Mouse (Mus musculus): ENCODE data around the gene Selenok. TPM values are rescaled to one million over a fixed set of nuclear protein-coding genes. Genes with fewer than 3 reads are reported as not detected.

The Selenok gene
- polyA plus RNA-seq, 1 experiment from 2014 or later: 133 TPM

DNA sequence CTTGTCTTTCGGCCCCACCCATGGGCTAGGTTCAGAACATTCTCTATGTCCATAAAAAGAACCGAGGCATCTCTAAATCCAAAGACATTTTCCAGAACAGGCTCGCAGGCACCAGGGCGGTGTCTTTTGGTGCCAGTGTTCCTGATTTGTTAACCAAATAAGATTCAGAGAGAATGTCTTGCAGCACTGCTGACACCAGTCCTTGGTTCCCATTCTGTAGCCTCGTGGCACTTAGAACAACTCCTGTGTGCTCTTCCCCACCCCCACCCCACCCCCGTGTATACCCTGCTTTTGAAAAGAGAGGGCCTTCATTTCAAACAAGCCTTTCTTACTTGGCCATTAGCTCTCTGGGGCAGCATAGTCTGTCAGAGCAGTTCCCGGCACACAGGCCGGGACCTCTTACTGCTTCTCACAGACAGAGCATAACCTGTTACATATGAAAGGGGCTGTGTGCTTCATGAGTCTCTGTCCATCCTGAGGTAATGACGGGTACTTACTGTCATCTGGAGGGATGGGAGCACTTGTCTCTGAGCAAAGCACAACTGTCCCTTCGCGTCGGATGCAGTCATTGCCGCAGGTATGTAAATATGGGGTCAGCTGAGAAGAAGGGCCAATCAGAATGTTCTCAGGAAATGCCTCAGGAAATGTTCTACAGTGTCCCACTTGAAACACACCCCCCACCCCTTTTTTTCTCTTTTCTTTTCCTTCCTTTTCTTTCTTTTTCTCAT, 30.8 kb downstream of the Selenok start:
- Histone ChIP-seq H3K36me3 (peaks cover 31% of the 10 kb centered on the region), H3K4me3 (no peak overlapping the region), H3K4me1 (peaks cover 11% of the 10 kb centered on the region; the same call in 1 of the 2 replicates), H3K27ac (no peak overlapping the region), H3K9me3 (replicated peaks) (no peaks in the 10 kb centered on the region), H3K4me2 (no peak overlapping the region), H3K27me3 (replicated peaks) (no peaks in the 10 kb centered on the region), H3K9ac (no peak overlapping the region)
- ATAC-seq: no peak
- 72% methylated on average over 13 of the region's 13 CpGs for WGBS (ENCODE audit: insufficient replicate concordance)

GRCm38 (mm10) chr14:29999475-29999811, 31.3 kb downstream of the Selenok start:
- no peak overlapping the region for H3K27ac ChIP-seq
- H3K9ac ChIP-seq: no peak overlapping the region
- 57% methylated on average over 3 of the region's 3 CpGs for WGBS (ENCODE audit: insufficient replicate concordance)
- H3K27me3 ChIP-seq (replicated peaks): no peaks in the 10 kb centered on the region
- H3K4me2 ChIP-seq: no peak overlapping the region
- H3K4me3 ChIP-seq: no peak overlapping the region
- H3K9me3 ChIP-seq (replicated peaks): no peaks in the 10 kb centered on the region
- no peak for ATAC-seq
- peaks cover 11% of the 10 kb centered on the region; the same call in 1 of the 2 replicates for H3K4me1 ChIP-seq
- peaks cover 26% of the 10 kb centered on the region for H3K36me3 ChIP-seq

DNA sequence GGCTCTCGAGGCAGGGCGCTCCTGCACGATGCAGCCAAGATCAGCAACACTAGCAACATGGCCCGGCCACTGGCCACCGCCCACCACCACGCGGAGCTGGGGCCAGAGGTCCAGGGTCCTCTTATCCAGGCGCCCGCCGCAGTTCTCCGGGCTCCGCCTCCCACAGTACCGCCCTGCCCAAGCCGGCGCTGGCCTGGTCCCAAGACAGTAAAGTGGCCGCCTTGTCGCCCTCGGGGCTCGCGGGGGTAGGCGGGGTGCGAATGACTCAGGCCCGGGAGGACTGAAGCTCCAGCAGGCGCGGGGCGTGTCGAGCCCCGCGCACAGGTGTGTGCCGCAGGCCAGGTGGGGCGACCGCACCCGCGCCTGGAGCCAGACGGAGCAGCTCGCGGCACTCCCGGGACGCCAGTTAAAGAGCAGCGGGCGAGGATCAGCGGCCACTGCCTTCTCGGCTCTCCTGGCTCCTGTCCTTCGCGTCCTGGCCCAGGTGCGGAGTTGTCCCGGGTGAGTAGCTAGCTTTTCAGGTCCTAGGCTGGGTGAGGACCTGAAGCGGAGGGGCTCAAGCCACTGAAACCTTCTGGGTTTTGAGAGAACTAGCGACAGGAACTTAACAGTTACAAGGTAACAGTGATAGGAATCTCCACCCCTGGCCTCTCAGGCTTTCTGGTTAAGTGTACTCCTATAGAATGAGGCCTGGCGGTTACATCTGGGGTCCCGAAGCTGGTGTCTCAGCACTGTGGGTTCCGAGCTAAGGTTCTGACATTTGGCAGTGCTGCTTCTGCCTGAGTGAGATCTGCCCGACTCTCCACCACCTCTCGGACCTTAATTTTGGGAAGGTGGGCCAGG, 40.8 kb downstream of the Selenok start, which contains the start of the genes Il17rb and Chdh:
Gene Il17rb (minus strand): TSS at position 164 of the 843 bp plus-strand sequence.
Gene Chdh (plus strand): TSS at position 291 of the 843 bp plus-strand sequence.
- ATAC-seq: peak; percentile 59
- Histone ChIP-seq H3K36me3 (no peaks in the 10 kb centered on the region), H3K4me2 (peak within 1 kb of the TSS; percentile 54), H3K27ac (no peak within 1 kb of the TSS), H3K9me3 (replicated peaks) (no peaks in the 10 kb centered on the region), H3K9ac (no peak within 1 kb of the TSS), H3K4me3 (peak within 1 kb of the TSS; percentile 32), H3K27me3 (replicated peaks) (peaks cover 44% of the 10 kb centered on the region), H3K4me1 (0 out of 2 replicates have a peak, but pooled peaks cover 5% of the 10 kb centered on the region)
- WGBS (ENCODE audit: insufficient replicate concordance): 8% methylated on average over 54 of the region's 54 CpGs

DNA sequence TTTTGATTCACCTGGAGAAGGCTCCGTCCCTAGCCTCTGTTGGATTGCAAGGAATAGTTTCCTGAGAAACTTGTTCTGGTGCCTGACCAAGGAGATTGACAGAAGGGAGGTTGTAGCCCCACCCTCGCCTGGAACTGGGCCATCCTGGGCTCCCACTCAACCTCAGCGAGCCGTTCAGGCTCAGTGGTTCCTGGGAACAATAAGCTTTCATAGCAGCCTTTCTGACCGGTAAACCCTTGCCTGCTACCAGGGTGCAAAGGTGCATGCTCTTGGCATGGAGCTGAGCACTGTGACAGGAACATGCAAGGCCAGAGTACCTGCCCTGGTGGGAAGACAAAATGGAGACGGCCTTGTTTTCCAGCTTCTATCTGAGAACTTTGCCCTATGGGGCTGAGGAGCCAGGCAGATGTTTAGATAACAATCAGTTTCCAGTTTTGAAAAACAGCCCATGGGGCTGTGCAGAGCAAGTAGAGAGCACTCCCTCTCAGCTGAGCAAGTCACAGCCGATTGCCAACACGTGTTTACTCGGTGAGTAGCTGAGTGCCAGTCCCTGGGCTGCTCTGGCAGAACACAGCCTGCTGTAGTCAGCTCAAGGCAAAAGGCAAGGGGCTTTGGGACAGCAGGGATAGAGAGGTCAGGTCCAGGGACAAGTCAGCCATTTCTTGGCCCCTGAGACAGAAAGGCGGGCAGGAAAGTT, 41.9 kb downstream of the Selenok start:
- 64% methylated on average over 10 of the region's 10 CpGs for WGBS (ENCODE audit: insufficient replicate concordance)
- 0 out of 2 replicates have a peak, but pooled peaks cover 5% of the 10 kb centered on the region for H3K4me1 ChIP-seq
- no peak for ATAC-seq
- no peak overlapping the region for H3K4me2 ChIP-seq
- no peak overlapping the region for H3K27ac ChIP-seq
- H3K36me3 ChIP-seq: no peaks in the 10 kb centered on the region
- H3K9me3 ChIP-seq (replicated peaks): no peaks in the 10 kb centered on the region
- no peak overlapping the region for H3K9ac ChIP-seq
- H3K4me3 ChIP-seq: no peak overlapping the region
- peaks cover 44% of the 10 kb centered on the region for H3K27me3 ChIP-seq (replicated peaks)

GRCm38 (mm10) chr14:30011886-30012560, 43.9 kb downstream of the Selenok start:
- Histone ChIP-seq H3K9me3 (replicated peaks) (no peaks in the 10 kb centered on the region), H3K27me3 (replicated peaks) (peaks cover 44% of the 10 kb centered on the region), H3K4me1 (0 out of 2 replicates have a peak, but pooled peaks cover 5% of the 10 kb centered on the region), H3K27ac (no peak overlapping the region), H3K9ac (no peak overlapping the region), H3K4me2 (no peak overlapping the region), H3K36me3 (no peaks in the 10 kb centered on the region), H3K4me3 (no peak overlapping the region)
- no peak for ATAC-seq
- 69% methylated on average over 10 of the region's 10 CpGs for WGBS (ENCODE audit: insufficient replicate concordance)

DNA sequence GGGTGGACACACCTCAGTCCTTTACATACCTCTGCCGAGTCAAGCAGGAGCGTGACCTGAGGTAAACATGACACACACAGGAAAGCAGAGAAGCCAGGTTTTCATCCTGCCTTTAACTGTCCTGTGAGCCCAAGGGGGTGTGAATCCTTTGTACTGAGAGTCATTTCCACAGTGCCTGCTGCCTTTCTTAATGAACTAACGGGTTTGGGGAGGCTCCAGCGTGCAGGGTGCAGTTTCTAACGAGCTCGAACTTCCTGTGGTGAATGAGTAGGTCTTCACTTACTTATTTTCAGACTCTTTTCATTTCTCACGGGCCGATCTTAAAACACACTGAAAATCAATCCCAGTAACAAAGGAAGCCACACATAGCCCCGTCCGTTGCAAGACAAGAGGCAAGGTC, 46.4 kb downstream of the Selenok start:
- Histone ChIP-seq H3K36me3 (no peaks in the 10 kb centered on the region), H3K4me1 (no peaks in the 10 kb centered on the region), H3K4me3 (no peak overlapping the region), H3K9ac (no peak overlapping the region), H3K27ac (no peak overlapping the region), H3K9me3 (replicated peaks) (no peaks in the 10 kb centered on the region), H3K27me3 (replicated peaks) (peaks cover 20% of the 10 kb centered on the region), H3K4me2 (no peak overlapping the region)
- no peak for ATAC-seq
- WGBS (ENCODE audit: insufficient replicate concordance): 64% methylated on average over 10 of the region's 10 CpGs

- no peaks in the 10 kb centered on the region for H3K4me1 ChIP-seq
- no peaks in the 10 kb centered on the region for H3K36me3 ChIP-seq
- H3K27ac ChIP-seq: no peak overlapping the region
- no peaks in the 10 kb centered on the region for H3K9me3 ChIP-seq (replicated peaks)
- H3K27me3 ChIP-seq (replicated peaks): peaks cover 14% of the 10 kb centered on the region
- 57% methylated on average over 1 of the region's 1 CpGs for WGBS (ENCODE audit: insufficient replicate concordance)
- no peak overlapping the region for H3K4me2 ChIP-seq
- no peak overlapping the region for H3K4me3 ChIP-seq
- ATAC-seq: no peak
- H3K9ac ChIP-seq: no peak overlapping the region
Measured at GRCm38 (mm10) chr14:30015008-30015407, 46.9 kb downstream of the Selenok start.

DNA sequence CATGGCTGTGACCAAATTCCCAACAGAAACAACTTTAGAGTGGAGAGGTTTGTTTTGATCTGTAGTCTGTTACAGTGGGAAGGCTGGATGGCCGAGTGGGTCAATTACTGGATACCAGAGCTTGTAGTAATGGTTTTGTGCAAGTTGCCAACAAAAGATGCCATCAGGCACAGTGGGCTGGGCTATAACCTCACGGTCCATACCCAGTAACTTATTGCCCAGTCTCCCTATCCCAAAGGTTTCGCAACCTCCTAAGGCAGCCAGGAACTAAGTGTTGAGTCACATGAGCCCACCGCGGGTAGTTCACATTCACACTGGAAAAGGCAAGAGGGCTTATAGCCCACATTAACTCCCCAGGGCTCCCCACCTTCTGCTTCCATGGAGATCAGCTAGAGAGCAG, 48.6 kb downstream of the Selenok start:
- H3K4me1 ChIP-seq: no peaks in the 10 kb centered on the region
- H3K27ac ChIP-seq: no peak overlapping the region
- no peak overlapping the region for H3K9ac ChIP-seq
- H3K4me3 ChIP-seq: no peak overlapping the region
- H3K36me3 ChIP-seq: no peaks in the 10 kb centered on the region
- no peaks in the 10 kb centered on the region for H3K27me3 ChIP-seq (replicated peaks)
- no peaks in the 10 kb centered on the region for H3K9me3 ChIP-seq (replicated peaks)
- 68% methylated on average over 5 of the region's 5 CpGs for WGBS (ENCODE audit: insufficient replicate concordance)
- H3K4me2 ChIP-seq: no peak overlapping the region
- ATAC-seq: no peak

DNA sequence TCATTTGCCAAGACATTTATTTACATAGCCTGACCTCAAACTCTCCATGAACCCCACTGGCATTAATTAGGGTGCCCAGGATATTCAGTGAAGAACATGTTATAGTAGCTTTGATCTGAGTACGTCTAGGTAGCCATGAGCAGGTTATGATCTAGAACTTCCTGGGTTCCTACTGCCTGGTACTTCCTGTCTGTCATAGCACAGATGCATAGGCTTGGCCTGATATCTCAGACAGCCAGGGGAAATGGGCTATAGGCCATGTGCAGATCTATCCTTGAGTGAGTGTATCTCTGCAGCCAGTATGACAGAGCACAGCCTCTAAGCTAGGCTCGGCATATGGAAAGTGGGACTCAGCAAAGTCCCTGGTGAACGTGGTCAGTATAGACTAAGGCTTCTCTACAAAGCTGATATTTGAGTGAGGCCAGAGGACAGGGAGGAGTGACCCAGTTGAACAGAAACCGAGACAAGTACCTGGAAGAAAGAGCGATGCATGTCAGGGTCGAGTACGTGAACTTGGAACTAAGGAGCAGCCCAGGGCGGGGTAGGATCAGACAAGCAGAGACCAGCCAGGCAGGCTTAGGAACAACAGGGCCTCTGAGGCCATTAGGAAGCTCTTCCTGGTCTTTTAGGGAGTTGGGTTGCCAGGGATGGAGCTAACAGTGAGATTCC, 49.8 kb downstream of the Selenok start:
- Histone ChIP-seq H3K9ac (no peak overlapping the region), H3K36me3 (no peaks in the 10 kb centered on the region), H3K9me3 (replicated peaks) (no peaks in the 10 kb centered on the region), H3K27ac (no peak overlapping the region), H3K4me3 (no peak overlapping the region), H3K4me1 (no peaks in the 10 kb centered on the region), H3K27me3 (replicated peaks) (no peaks in the 10 kb centered on the region), H3K4me2 (no peak overlapping the region)
- ATAC-seq: no peak
- 72% methylated on average over 8 of the region's 8 CpGs for WGBS (ENCODE audit: insufficient replicate concordance)

DNA sequence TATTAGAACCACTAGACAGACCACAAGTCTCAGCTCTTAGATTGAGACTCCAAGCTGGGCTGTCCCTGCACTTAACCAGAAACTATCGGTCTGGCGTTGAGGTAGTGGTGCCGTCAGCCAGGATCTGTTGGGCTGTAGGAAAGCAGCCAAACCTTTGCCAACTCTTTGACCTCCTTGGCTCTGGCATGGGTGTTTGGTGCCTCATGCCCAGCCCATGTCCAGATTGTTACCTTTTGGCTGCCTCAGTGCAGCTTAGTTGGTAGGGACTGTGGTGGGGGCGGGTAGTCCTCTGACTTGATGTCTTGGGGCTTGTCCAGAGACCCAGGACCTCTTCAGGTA, 50.3 kb downstream of the Selenok start:
- ATAC-seq: no peak
- Histone ChIP-seq H3K9ac (no peak overlapping the region), H3K4me2 (no peak overlapping the region), H3K4me3 (no peak overlapping the region), H3K4me1 (no peaks in the 10 kb centered on the region), H3K36me3 (no peaks in the 10 kb centered on the region), H3K9me3 (replicated peaks) (no peaks in the 10 kb centered on the region), H3K27me3 (replicated peaks) (no peaks in the 10 kb centered on the region), H3K27ac (no peak overlapping the region)
- whole genome bisulfite sequencing (ENCODE audit: insufficient replicate concordance): 81% methylated on average over 4 of the region's 4 CpGs

DNA sequence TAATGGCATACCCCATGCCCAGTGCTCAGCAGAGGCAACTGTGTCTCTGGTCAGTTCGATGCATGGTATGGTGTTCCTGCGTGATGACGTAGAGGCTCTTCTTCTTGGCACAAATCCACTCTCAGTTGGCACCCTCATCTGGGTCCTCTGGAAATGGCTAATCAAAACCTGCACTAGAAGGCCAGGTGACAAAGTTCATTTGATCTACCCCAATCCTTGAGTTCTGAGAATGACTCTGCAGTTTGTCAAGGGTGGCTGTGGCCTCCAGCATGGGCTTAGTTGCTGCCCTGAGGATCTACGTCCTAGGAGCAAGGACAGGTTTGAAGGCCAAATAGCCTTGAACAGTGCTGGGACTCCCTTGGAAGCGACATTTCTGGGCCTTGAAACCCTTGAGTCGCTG, 50.7 kb downstream of the Selenok start:
- Histone ChIP-seq H3K4me1 (no peaks in the 10 kb centered on the region), H3K27me3 (replicated peaks) (no peaks in the 10 kb centered on the region), H3K27ac (no peak overlapping the region), H3K9ac (no peak overlapping the region), H3K4me2 (no peak overlapping the region), H3K9me3 (replicated peaks) (no peaks in the 10 kb centered on the region), H3K36me3 (no peaks in the 10 kb centered on the region), H3K4me3 (no peak overlapping the region)
- WGBS (ENCODE audit: insufficient replicate concordance): 71% methylated on average over 6 of the region's 6 CpGs
- no peak for ATAC-seq
